Mouse (Mus musculus): ENCODE measurements around the gene Sox5.

Gene Sox5

GRCm38 (mm10) chr6:144329311-144329930 is 452.4 kb downstream of the Sox5 start:
- DNase-seq (ENCODE audit: low read depth, low spot score), result peak; percentile 9

DNA sequence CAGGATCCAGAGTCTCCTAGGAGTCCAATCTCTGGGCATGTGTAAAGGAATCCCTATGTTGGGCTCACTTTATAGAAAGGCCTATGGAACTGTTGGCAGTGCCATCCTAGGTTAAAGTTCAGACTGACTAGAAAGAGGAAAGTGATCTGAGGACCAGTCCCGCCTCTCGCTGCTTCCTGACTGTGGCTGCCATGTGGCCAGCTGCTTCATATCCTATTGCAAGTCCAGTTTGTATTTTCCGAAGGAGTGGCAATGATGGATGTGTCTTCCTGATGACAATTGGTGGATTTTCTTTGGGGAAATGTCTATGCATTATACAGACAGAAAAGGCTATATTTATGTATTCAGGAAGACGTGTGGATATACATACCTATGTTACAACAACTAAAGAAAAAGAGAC is 453.0 kb downstream of the Sox5 start:
- DNase-seq (ENCODE audit: low read depth, low spot score), result peak; percentile 15

DNA sequence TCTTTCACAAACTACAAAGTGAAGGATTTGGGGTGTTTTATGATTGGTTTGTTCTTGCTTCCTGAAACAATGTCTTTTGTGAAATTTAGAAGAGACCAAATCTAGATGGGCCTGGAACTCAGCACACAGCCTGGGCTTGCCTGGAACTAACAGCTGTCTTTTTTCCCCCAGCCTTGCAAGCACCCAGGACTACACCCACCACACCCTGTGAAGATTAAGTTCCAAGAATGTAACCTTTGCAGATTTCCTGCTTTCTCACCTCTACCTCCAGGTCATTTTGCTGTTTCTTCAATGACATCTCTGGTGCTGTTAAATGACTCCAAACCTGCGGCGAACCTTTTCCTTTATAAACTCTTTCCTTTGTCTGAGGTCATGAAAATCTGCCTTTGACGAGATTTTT is 455.0 kb downstream of the Sox5 start:
- no peak for DNase-seq (ENCODE audit: low read depth, low spot score)

GRCm38 (mm10) chr6:144323372-144323771 is 458.4 kb downstream of the Sox5 start:
- no peak for DNase-seq (ENCODE audit: low read depth, low spot score)

DNA sequence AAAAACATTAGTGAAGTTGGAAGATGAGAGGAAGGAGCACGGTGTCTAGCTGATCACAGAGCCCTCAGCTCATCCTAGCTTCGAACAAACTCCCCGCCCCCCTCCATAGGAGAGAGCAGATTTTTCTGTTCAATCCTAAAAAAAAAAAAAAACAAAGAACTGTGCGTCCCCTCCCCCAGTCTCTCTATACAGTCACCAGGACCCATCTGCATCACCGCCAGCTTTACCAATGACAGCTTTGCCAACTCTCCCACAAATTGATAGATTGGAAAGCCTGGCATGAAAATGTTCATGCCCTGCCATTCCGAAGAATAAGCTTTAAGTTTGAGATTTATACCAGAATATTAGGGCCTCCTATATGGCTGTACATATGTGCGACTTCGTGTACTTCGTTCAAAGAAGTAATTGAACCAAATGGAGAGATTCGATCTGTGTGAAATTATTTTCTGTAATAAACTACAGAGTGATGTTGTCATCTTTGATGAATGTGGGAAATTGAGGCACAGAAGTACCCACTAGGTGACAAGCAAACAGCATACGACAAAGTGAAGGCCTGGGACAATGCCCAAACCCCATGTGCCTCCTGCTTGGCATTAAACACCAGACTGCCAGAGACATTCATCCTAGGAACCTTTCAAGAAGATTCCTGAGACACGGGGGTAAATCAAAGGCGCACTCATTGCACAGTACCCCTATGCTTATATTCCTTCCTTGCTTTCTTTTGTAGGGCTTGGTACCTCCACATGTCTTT is 459.3 kb downstream of the Sox5 start:
- DNase-seq (ENCODE audit: low read depth, low spot score), result no peak

GRCm38 (mm10) chr6:144320327-144320726 is 461.4 kb downstream of the Sox5 start:
- DNase-seq (ENCODE audit: low read depth, low spot score), result no peak

- DNase-seq (ENCODE audit: low read depth, low spot score), result no peak
These were observed 462.1 kb downstream of the Sox5 start for GRCm38 (mm10) chr6:144319717-144320116.

DNA sequence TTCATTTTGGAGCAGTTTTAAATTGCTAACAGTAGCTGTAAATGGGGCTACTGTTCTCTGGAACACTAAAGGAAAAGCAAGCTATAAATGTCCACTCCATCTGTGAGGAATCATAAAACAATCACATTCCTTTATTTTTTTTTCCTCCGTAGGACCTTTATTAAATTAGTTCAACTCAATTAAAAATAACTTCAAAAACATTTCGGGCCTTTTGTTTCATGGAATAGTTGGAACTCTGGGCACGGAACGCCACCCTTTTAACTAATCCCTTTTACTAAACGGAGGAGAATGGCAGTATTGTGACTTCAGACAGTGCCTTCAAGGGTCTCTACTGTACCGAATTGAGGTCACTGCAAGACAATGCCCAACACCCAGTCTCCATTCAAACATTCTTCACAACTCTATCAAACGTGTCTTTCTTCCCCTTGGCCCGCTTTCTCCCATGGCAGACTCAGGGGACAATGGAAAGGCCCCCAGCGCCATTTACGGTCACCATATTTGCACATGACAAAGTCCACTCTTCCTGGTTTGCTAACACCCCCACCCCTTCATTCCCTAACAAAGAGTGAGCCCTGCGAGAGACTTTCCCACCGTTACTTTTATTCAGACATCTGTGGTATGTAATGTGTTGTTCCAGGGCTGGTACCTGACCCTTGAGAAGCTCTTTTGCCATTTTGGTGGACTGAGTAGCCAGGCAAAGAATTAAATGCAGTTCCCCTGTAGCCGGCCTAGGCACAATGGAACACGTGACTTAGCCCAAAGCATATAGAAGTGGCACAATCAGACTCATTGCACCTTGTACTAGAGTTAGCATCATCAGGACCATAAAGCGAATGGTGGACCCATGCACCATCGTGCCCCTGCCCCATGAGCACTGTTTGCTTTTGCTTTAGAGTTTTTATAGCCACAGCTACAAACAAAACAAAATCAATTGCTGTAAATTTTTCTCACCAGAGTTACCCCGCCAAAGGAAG is 468.7 kb downstream of the Sox5 start:
- DNase-seq (ENCODE audit: low read depth, low spot score), result no peak

DNA sequence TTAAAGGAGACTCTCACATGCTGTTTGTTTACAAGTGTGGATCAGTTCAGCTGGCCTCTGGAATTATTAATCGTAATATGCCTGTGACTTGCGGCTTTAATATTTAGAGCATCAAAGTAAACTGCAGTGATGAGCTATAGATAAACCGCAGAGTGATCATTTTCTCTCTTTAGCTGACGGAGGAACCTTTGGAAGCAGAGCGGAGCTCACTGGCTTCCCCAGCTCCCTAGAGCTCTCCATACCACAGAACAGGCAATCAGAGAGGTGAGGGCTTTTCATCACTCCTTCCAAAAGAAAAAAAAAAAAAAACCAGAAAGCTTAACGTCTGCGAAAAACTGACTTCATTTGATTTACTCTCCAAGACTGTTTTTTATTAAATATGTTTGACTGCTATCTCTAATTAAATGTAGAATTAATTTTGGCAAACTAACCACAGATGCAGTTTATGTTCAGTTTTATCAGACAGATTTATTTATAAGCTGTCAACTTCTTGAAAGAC is 469.4 kb downstream of the Sox5 start:
- DNase-seq (ENCODE audit: low read depth, low spot score), result no peak

GRCm38 (mm10) chr6:144311754-144312153 is 470.0 kb downstream of the Sox5 start:
- no peak for DNase-seq (ENCODE audit: low read depth, low spot score)

DNA sequence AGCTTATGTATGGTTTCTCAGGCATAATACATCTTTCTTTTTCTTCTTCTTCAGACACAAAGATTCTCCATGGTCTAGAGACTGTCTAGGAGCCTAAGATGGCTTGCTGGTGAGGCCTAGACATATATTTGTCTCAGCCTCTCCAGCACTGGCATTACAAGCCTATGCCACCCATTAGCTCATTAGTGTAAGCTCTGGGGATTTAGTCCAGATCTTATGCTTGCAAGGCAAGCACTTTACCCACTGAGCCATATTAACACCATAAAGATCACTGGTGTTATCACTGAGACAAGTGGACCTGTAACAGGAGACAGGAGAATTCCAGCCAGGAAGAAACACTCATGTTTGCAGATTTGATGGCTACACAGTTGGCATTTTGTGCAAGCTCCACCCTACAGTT is 472.6 kb downstream of the Sox5 start:
- DNase-seq (ENCODE audit: low read depth, low spot score), result no peak

GRCm38 (mm10) chr6:144307551-144308149 is 474.1 kb downstream of the Sox5 start:
- DNase-seq (ENCODE audit: low read depth, low spot score), result no peak

DNA sequence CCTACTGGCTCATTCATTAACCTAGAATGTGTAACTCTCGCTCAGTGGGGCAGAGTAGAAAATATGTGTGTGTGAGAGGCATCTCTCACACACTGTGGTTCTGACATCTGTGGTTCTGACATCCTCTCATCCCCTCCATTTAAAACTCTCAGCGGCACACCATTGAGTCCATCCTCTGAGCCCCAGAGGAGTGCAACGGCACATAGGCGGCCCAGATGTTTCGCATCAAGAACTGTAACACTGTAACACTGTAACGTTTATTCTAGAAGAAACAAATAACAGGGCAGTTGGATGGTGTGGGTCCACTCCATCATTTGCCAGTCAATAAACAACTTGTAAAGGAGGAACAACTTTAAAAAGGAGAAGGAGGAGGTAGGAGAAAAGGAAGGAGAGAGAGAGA is 479.0 kb downstream of the Sox5 start:
- DNase-seq (ENCODE audit: low read depth, low spot score), result no peak

DNA sequence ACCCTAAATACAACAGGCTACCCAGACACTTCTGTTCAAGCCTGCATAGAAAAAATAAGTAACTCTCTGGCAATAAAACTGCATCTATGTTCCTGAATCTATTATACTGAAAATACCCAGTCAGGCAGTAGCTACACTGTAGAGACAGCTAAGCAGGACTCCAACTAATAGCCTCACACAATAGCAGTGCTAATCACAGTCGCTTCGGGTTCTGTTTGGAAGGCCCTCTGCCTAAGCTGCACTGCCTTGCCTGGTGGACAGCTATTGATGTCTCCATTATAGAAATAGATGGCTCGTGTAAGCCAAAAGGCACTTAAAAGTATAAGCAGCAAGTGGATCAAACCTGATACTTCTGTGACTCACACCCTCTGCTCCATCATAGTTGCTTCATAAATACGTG is 480.7 kb downstream of the Sox5 start:
- no peak for DNase-seq (ENCODE audit: low read depth, low spot score)

DNA sequence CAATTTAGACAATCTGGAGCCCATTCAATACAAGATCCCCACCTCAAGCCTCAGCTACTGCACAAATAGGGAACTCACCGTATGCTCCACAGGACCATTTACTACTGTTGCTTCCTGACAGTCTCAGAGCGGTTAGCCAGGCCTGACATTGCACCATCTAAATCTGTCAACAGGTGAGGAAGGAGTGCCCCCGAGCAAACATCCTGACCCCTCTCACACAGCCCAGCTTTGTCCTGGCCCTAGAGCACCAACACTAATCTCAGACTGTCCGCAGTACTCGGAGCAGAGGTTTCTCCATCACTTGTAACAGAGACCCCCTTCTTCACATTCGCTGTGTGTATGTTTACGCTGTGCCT is 482.3 kb downstream of the Sox5 start:
- no peak for DNase-seq (ENCODE audit: low read depth, low spot score)

DNA sequence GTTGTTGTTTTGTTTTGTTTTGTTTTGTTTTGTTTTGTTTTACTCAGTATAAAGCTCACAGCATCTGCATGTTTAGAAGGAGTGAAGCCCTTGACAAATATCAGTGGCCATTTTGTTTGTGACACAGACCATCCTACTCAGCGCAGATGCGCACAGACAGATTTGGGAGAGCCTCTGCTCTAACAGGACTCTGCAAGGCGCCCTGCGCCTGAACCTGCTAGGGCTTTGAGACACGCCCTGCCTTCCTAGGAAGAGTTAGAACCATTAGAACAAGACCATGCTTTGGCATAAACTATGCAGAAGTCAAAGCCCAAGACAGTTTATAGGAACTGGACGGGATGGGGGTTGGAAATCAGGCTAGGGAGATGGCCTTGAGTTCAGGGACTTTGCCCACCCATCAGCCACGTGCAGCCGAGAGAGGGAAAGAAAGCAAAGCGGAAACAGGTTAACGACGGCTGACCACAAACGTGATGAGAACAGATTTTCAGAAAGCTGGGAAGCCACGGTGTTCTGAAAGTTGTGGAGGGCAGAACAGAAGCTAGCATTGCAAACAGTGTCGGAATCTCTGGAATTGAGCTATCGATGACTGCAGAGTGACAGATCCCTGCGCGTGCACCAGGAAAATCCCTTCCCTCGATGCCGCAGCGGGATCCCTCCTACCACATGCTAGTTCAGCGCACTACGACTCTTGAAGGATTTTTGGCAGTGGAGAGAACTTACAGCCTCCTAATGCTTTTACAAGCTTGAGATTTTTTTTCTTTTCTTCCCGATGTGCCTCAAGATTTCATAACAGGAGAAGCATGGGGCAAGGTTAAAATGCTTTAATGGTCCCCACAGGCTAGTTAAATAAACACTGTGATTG is 482.9 kb downstream of the Sox5 start:
- DNase-seq (ENCODE audit: low read depth, low spot score), result no peak

DNA sequence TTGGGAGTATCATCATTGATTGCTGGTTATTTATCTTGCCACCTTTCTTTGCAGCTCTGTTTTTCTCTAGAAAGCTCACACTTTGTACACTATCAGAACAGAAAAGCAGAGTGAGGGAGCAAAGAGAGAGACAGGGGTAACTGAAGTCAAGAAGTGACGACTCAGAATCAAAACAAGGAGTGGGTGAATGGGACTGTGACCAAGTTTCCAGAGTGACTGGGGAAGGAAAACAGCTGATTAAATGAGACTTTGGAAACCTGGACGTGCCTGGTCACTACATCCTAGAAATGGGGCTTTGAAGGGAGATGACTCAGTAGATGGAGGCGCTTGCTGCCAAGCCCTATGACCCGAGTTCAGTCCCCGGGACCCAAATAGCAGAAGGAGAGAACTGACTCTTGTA is 483.9 kb downstream of the Sox5 start:
- peak; percentile 61 for DNase-seq (ENCODE audit: low read depth, low spot score)

- DNase-seq (ENCODE audit: low read depth, low spot score), result peak; percentile 56
These were observed 484.6 kb downstream of the Sox5 start for GRCm38 (mm10) chr6:144297131-144297530.

DNA sequence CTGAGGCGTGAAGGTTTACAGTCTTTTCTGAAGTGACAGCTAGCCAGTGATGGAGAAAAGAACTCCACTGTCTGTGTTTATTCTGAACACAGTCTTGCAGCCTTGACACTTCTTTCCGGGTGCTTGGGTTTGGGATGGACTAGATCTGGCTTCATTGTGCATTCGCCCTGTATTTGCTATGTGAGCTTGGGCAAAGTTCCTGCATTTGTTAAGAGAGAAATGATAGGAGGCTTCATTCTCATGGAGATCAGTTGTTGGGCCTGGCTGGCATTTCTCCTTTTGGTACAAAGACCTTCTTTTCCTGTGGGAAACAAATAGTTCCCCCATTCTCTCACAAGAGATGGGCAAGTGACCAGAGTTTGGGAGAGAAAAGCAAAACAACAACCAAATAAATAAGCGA is 490.3 kb downstream of the Sox5 start:
- DNase-seq (ENCODE audit: low read depth, low spot score), result no peak

GRCm38 (mm10) chr6:144286122-144286521 is 495.7 kb downstream of the Sox5 start:
- DNase-seq (ENCODE audit: low read depth, low spot score), result no peak

DNA sequence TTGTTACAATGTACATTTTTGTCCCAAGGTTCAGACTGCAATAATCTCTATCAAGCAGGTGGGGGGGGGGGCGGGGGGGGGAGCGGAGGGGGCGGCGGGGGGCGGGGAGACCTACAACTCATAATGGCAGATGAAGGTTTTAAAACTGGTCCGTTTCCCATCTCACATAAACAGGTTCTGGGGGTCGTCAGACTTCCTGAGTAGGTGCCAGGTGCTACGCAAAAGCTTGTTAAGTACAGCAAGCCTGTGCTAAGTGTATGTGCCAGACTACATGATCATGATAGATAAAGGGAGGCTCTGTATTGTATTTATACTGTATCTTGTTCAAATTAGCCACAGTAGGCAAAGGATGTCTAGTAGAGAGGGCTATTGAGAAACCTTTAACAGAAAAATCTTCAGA is 498.6 kb downstream of the Sox5 start:
- DNase-seq (ENCODE audit: low read depth, low spot score), result no peak
